Mouse (Mus musculus) embryonic facial prominence, embryonic 11.5 days (tissue): ENCODE data around the gene Ssbp4. TPM values are rescaled to one million over a fixed set of nuclear protein-coding genes. Genes with fewer than 3 reads are reported as not detected.

Source experiments
- ATAC-seq: fragments of 200-750 bp; cut with Nextera tagmentation; replicated peaks from 2 replicates; pipeline ENCODE4 v1.8.0; 2017; ENCODE audit warnings: low read depth; ENCODE audit not compliant: insufficient number of reproducible peaks, low FRiP score, low TSS enrichment
- DNase-seq: peaks from one replicate; pipeline ENCODE4 v3.0.0-alpha.2; 2015; ENCODE audit warnings: low spot score
- H3K27ac ChIP-seq: fragments of 300-500 bp; sonication (generic); replicated peaks from 2 replicates; pipeline ENCODE4 v1.5.1; 2014; ENCODE audit warnings: mild to moderate bottlenecking, low read depth, low read length, control low read depth
- H3K27me3 ChIP-seq: fragments of 300-500 bp; sonication (generic); 2 replicates; pipeline ENCODE4 v1.6.1; 2014; ENCODE audit warnings: mild to moderate bottlenecking, low read length, moderate library complexity, mixed read lengths; ENCODE audit not compliant: control insufficient read depth, insufficient read depth
- H3K36me3 ChIP-seq: fragments of 300-500 bp; sonication (generic); replicated peaks from 2 replicates; pipeline ENCODE4 v1.6.1; 2014; ENCODE audit warnings: low read depth, mild to moderate bottlenecking, low read length, moderate library complexity, mixed read lengths; ENCODE audit not compliant: control insufficient read depth, insufficient read depth
- H3K4me1 ChIP-seq: fragments of 300-500 bp; sonication (generic); 2 replicates; pipeline ENCODE4 v1.6.1; 2014; ENCODE audit warnings: low read length, mixed read lengths; ENCODE audit not compliant: control insufficient read depth, insufficient read depth
- H3K4me2 ChIP-seq: fragments of 300-500 bp; sonication (generic); 2 replicates; pipeline ENCODE4 v1.6.1; 2014; ENCODE audit warnings: low read depth, mild to moderate bottlenecking, control low read depth, low read length, moderate library complexity
- H3K4me3 ChIP-seq: fragments of 300-500 bp; sonication (generic); 2 replicates; pipeline ENCODE4 v1.5.1; 2014; ENCODE audit warnings: low read depth, low read length, control low read depth
- H3K9ac ChIP-seq: fragments of 300-500 bp; sonication (generic); replicated peaks from 2 replicates; pipeline ENCODE4 v1.6.1; 2014; ENCODE audit warnings: mild to moderate bottlenecking, control low read depth, low read length
- H3K9me3 ChIP-seq: fragments of 300-500 bp; sonication (generic); replicated peaks from 2 replicates; pipeline ENCODE4 v1.6.1; 2016; ENCODE audit warnings: mild to moderate bottlenecking, low read length, inconsistent platforms, mixed read lengths; ENCODE audit not compliant: control insufficient read depth
- WGBS: fragments of 180-500 bp; shearing (Covaris S2); extraction: QIAGEN DNeasy Blood & Tissue Kit; methylation state at CpG from one replicate; pipeline ENCODE4 v1.1.7; 2014; 5-methylcytosine and 5-hydroxymethylcytosine counted together
- polyA plus RNA-seq: library from polyadenylated mRNA; unstranded; fragments of >200 nt; fragmentation: Nextera tagmentation; extraction: Ambion mirVana; gene quantifications from 2 replicates; pipeline ENCODE4 v1.2.1, GENCODE M21; 2014

Gene Ssbp4
- 108 and 123 TPM in 2 replicates for polyA plus RNA-seq

DNA sequence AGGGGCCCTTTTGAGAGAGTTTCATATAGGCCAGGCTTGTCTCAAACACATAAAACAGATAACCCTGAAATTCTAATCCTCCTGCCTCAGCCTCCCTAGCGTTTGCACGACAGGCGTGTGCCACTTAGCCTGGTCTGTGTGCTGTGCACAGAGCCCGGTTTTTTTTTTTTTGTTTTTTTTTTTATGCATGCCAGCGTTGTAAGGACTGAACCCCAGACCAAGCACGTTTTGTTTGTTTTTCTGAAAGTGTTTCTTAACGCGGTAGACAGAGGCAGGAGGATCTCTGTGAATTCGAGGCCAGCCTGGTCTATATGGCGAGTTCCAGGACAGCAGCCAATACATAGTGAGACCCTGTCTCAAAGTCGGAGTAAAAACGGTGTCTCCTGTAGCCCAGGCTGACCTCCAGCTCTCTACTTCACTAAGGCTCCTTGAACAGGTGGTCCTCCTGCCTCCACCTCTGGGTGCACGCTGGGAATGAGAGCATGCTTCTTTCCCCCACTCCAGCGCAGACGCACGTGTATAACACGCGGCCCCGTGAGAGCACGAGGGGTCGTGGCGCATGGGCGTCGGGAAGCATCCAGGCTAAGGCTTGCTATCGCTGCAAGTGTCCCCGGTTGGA, at the start of gene Ssbp4:
TSS of gene Ssbp4 (minus strand) at position 124 of the 619 bp plus-strand sequence.
- no peaks in the 10 kb centered on the region for H3K9me3 ChIP-seq
- H3K4me1 ChIP-seq: peaks cover 11% of the 10 kb centered on the region; the same call in 1 of the 2 replicates
- no peaks in the 10 kb centered on the region for H3K27me3 ChIP-seq
- peak within 1 kb of the TSS; percentile 83 for H3K4me2 ChIP-seq
- no peaks in the 10 kb centered on the region for H3K36me3 ChIP-seq
- 5% methylated on average over 26 of the region's 26 CpGs for WGBS
- peak within 1 kb of the TSS; percentile 82 for H3K4me3 ChIP-seq
- ATAC-seq (0 out of 2 replicates have a peak, but pooled peaks have one; percentile 0), DNase-seq (no peak)
- H3K9ac ChIP-seq: peak within 1 kb of the TSS; percentile 81
- peak within 1 kb of the TSS; percentile 98 for H3K27ac ChIP-seq

DNA sequence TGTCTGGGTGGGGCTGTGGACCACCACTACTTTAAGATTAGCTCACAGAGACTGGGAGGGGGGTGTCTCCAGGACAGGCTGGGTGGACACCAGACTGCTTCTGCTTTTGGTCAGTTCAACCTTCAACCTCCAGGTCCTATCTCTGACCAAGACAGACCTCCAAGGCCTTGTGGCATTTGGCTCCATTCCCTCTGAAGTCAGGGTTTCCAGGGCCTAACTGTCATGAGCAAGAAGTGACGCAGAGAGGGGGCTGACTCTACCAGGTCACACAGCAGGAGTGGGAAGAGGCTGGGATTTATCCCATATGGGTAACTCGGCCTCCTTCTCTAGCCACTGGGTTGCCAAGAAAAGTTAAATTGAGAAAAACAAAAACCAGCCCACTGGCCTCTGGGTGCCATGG, 49.1 kb upstream of the Ssbp4 start:
- no peak overlapping the region; the same call in 1 of the 2 replicates for H3K4me2 ChIP-seq
- no peak overlapping the region for H3K9ac ChIP-seq
- no peaks in the 10 kb centered on the region for H3K4me1 ChIP-seq
- no peaks in the 10 kb centered on the region for H3K36me3 ChIP-seq
- H3K4me3 ChIP-seq: no peak overlapping the region
- no peak overlapping the region for H3K27ac ChIP-seq
- H3K9me3 ChIP-seq: no peaks in the 10 kb centered on the region
- H3K27me3 ChIP-seq: no peaks in the 10 kb centered on the region
- no peak for DNase-seq
- 73% methylated on average over 2 of the region's 2 CpGs for WGBS
- ATAC-seq: no peak

DNA sequence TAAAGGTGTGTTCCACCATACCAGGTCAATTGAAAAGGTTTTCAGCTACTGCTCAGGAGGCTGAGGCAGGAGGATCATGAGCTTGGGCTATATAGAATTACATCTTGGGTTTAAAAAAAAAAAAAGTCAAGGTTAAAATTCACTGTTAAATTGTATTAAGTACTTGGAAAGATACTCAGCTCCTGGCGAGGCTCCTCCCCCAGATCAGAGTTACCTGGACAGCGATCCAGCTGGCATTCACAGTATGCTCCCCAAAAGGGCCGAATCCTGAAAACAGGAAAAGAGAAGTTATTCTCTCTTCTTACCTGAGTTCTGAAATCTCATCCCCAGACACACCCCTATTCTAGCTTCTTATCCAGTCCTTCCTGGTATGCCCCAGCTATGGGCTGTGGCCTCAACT, 48.5 kb upstream of the Ssbp4 start:
- H3K4me3 ChIP-seq: no peak overlapping the region
- H3K9ac ChIP-seq: no peak overlapping the region
- no peak for DNase-seq
- H3K27me3 ChIP-seq: no peaks in the 10 kb centered on the region
- H3K36me3 ChIP-seq: no peaks in the 10 kb centered on the region
- no peaks in the 10 kb centered on the region for H3K9me3 ChIP-seq
- H3K27ac ChIP-seq: peak overlapping the region; percentile 54; the same call in 1 of the 2 replicates
- 91% methylated on average over 3 of the region's 3 CpGs for WGBS
- H3K4me1 ChIP-seq: no peaks in the 10 kb centered on the region
- H3K4me2 ChIP-seq: no peak overlapping the region
- no peak for ATAC-seq

- H3K27me3 ChIP-seq: no peaks in the 10 kb centered on the region
- H3K4me3 ChIP-seq: no peak overlapping the region
- WGBS: 58% methylated on average over 13 of the region's 13 CpGs
- H3K4me2 ChIP-seq: no peak overlapping the region
- H3K27ac ChIP-seq: peak overlapping the region; percentile 54
- DNase-seq (no peak), ATAC-seq (no peak)
- no peaks in the 10 kb centered on the region for H3K36me3 ChIP-seq
- H3K4me1 ChIP-seq: no peaks in the 10 kb centered on the region
- no peak overlapping the region; the same call in 1 of the 2 replicates for H3K9ac ChIP-seq
- no peaks in the 10 kb centered on the region for H3K9me3 ChIP-seq
These were observed 47.6 kb upstream of the Ssbp4 start for GRCm38 (mm10) chr8:70656193-70656790.

GRCm38 (mm10) chr8:70655469-70655868, 46.8 kb upstream of the Ssbp4 start:
- Histone ChIP-seq H3K27ac (peak overlapping the region; percentile 41; the same call in 1 of the 2 replicates), H3K4me2 (no peak overlapping the region), H3K36me3 (no peaks in the 10 kb centered on the region; the same call in 1 of the 2 replicates), H3K4me3 (no peak overlapping the region), H3K9ac (peak overlapping the region; percentile 11; the same call in 1 of the 2 replicates), H3K27me3 (no peaks in the 10 kb centered on the region), H3K9me3 (no peaks in the 10 kb centered on the region), H3K4me1 (no peaks in the 10 kb centered on the region)
- DNase-seq (no peak), ATAC-seq (no peak)
- 13% methylated on average over 2 of the region's 2 CpGs for WGBS

DNA sequence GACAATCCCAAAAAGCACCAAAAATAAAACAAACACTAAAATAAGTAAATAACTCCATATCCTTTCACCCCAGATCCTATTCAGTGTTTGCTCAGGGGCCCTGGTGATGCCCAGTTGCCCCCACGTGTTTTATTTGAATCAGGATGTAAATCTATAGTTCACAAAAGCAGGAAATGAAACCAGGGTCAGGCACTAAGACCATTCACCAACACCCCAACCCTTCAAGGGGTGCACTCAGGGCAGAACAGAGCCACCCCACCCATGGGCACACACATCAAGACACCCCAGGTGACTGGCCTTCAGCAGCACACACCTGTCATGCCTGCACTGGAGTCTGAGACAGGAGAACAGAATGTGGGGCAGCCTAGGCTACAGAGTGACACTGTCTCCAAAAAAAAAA, 45.4 kb upstream of the Ssbp4 start:
- Histone ChIP-seq H3K27ac (no peak overlapping the region), H3K36me3 (no peaks in the 10 kb centered on the region; the same call in 1 of the 2 replicates), H3K4me3 (no peak overlapping the region), H3K9ac (no peak overlapping the region), H3K4me1 (no peaks in the 10 kb centered on the region), H3K4me2 (no peak overlapping the region), H3K27me3 (no peaks in the 10 kb centered on the region), H3K9me3 (no peaks in the 10 kb centered on the region)
- no peak for ATAC-seq
- 45% methylated on average over 1 of the region's 1 CpGs for WGBS
- no peak for DNase-seq

- no peaks in the 10 kb centered on the region for H3K4me1 ChIP-seq
- H3K4me3 ChIP-seq: no peak overlapping the region
- no peaks in the 10 kb centered on the region; the same call in 1 of the 2 replicates for H3K36me3 ChIP-seq
- no peaks in the 10 kb centered on the region for H3K9me3 ChIP-seq
- ATAC-seq (no peak), DNase-seq (peak; percentile 53)
- 54% methylated on average over 2 of the region's 2 CpGs for WGBS
- no peak overlapping the region for H3K4me2 ChIP-seq
- H3K27me3 ChIP-seq: no peaks in the 10 kb centered on the region
- no peak overlapping the region for H3K9ac ChIP-seq
- H3K27ac ChIP-seq: no peak overlapping the region
These were observed 44.6 kb upstream of the Ssbp4 start for GRCm38 (mm10) chr8:70653226-70653625.

- DNase-seq (no peak), ATAC-seq (no peak)
- Histone ChIP-seq H3K27ac (no peak overlapping the region), H3K9me3 (no peaks in the 10 kb centered on the region), H3K27me3 (no peaks in the 10 kb centered on the region), H3K4me1 (peaks cover 8% of the 10 kb centered on the region), H3K4me2 (no peak overlapping the region), H3K36me3 (no peaks in the 10 kb centered on the region; the same call in 1 of the 2 replicates), H3K9ac (no peak overlapping the region), H3K4me3 (no peak overlapping the region)
- WGBS: 94% methylated on average over 17 of the region's 17 CpGs
These were observed 41.7 kb upstream of the Ssbp4 start for GRCm38 (mm10) chr8:70650351-70650750.
